Mouse (Mus musculus) cortical plate, adult 2 months (tissue): ENCODE results near the gene Krtap4-1.

Experiments
- CTCF ChIP-seq: fragments of 200-500 bp; IDR thresholded peaks from 2 replicates; pipeline ENCODE4 v1.5.1; 2011; ENCODE audit warnings: mild to moderate bottlenecking, control low read depth, low read length; ENCODE audit not compliant: insufficient read depth; ENCODE audit errors: extremely low read depth
- POLR2A ChIP-seq: fragments of 200-500 bp; IDR thresholded peaks from 2 replicates; pipeline ENCODE4 v1.6.1; 2011; ENCODE audit warnings: mild to moderate bottlenecking, low read length, control low read depth; ENCODE audit not compliant: insufficient read depth; ENCODE audit errors: extremely low read depth

DNA sequence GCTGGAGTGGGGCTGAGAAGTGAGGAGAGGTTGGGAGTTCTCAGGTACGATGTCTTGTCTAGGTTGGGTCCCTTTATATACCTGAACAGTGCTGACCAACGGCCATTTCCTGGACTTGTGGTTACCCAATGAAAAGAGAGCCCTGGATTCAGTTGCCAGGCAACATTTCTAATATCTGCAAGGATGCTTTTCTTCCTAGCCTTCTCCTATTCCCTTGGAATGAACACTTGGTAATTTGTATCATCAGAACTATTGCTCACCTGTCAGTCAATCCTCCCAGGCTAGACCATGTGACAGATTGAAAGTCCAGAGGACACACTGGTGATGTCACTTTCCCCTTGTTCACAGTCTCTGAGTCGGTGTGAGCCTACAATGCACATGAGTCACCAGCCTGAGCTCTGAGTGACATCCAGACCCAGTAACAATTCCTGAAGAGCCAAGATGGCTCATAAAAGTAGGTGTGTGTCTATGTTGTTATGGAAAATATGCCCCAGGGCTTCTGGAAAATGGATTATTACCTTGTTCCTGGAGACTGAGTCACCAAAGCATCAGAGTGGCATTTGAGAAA is 13.2 kb downstream of the Krtap4-1 start, which contains the start of gene Krtap2-4:
- TF ChIP-seq CTCF (no peak), POLR2A (no peak)
